Mouse (Mus musculus) small intestine, adult 2 months (tissue): Measurements from ENCODE around the gene Zc3h12d.

Experiments used
- CTCF ChIP-seq: fragments of 200-500 bp; IDR thresholded peaks from 2 replicates; pipeline ENCODE4 v1.5.1; 2012; ENCODE audit warnings: low read depth, mild to moderate bottlenecking, control low read depth, inconsistent platforms, low read length, moderate library complexity, mixed read lengths; ENCODE audit not compliant: insufficient replicate concordance, insufficient read length; ENCODE audit errors: extremely low read depth
- POLR2A ChIP-seq: fragments of 200-500 bp; IDR thresholded peaks from 2 replicates; pipeline ENCODE4 v1.6.1; 2012; ENCODE audit warnings: low read depth, mild to moderate bottlenecking, control low read depth, inconsistent platforms, low read length, moderate library complexity

DNA sequence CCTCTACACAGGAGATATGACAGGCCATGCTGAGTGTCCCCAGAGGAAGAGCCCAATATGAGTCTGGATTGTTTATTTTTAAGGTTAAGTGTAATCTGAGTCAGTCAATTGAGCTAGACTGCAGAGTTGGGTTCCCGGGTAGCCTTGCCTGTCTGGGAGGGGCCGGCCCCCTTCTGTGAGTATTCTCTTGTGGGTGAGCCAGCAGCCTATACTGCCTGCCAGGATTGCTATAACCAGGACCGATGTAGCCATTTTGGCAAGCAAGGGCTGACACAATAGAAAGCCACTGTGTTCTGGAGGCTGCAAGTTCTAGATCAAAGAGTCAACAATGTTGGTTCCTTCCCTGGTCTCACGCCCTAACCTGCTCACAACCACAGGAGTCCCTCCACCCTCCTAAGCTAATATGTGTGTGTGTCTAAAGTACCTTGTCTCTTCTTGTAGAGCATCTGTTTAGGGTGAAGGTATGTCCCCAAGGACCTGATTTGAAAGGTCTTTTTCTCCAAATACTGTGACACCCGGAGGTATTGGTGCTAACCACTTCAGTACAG, 6.7 kb downstream of the Zc3h12d start:
- TF ChIP-seq CTCF, result no peak
- no peak for TF ChIP-seq POLR2A
